Mouse (Mus musculus): ENCODE results near the gene Neu3. TPM values are rescaled to one million over a fixed set of nuclear protein-coding genes. Genes with fewer than 3 reads are reported as not detected.

Gene Neu3
- total and polyA plus RNA-seq, 3 experiments = 3.1 to 3.5 TPM; not detected in 1

DNA sequence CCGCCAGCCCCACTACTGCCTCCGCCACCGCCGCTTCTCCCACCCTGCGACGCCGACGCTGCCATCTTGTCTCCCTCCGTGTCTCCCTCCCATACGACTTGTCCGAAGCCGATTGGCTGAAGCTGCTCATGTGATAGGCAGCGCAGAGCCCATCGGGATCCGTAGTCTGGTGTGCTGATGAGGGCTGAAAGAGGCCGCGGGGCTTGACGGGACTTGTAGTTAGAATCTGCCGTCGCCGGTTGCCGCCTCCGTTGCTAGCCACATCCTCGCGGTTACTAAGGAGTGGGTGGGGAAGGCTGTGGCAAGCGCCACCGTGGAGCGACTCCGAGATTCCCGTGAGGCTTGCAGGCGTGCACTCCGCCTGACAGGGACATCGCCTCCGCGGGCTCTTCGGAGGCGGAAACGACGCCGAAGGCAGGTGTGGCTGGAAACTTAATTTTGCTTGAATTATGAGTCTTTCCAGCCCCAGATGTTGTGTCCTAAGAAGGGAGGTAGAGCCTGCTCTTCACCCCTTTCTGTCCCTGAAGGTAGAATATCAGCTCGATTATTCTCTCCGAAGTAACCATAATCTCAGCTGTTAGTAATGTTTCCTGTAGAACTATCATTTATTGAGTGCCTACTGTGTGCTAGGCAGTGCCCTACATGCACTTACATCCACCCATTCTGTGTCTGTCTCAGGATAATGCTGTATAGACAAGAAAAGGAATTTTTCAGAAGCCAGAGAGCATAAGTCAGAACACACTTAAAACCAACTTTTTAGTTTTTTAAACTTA, 30.8 kb upstream of the Neu3 start, which contains the start of gene Xrra1 (continued):
- 0 out of 2 replicates have a peak, but pooled peaks have one; percentile 61 for TF ChIP-seq ELF1 (IDR thresholded peaks at IDR 0.05; ENCODE audit: low read depth, low read length)
- peak; percentile 82; the same call in 1 of the 2 replicates for TF ChIP-seq ZMIZ1 (IDR thresholded peaks at IDR 0.05; ENCODE audit: low read depth, low read length)
- no peak for TF ChIP-seq ZC3H11A (IDR thresholded peaks at IDR 0.05; ENCODE audit: low read depth, low read length)
- no peak for TF ChIP-seq EP300 (IDR thresholded peaks at IDR 0.05; ENCODE audit: low read depth in 1 of 2, low read length in 2 of 2)
- 0 out of 2 replicates have a peak, but pooled peaks have one; percentile 21 for TF ChIP-seq MAZ (IDR thresholded peaks at IDR 0.05; ENCODE audit: low read depth, low read length)
- TF ChIP-seq CHD2 (IDR thresholded peaks at IDR 0.05; ENCODE audit: low read length) = no peak; the same call in 1 of the 2 replicates
- TF ChIP-seq MYB (IDR thresholded peaks at IDR 0.05; ENCODE audit: low read depth, low read length) = no peak
- no peak for TF ChIP-seq CTCF (IDR thresholded peaks at IDR 0.05 in 2 of 3, conservative IDR thresholded peaks at IDR 0.05 in 1 of 3; ENCODE audit: control insufficient read depth in 1 of 3, insufficient read depth in 1 of 3, low read depth in 2 of 3, low read length in 3 of 3, poor library complexity in 1 of 3, severe bottlenecking in 1 of 3)
- TF ChIP-seq MAX (IDR thresholded peaks at IDR 0.05; ENCODE audit: low read length) = peak; percentile 61
- TF ChIP-seq RAD21 (IDR thresholded peaks at IDR 0.05; ENCODE audit: low read depth, low read length) = no peak
- no peak for TF ChIP-seq JUND (IDR thresholded peaks at IDR 0.05; ENCODE audit: low read depth, low read length)
- no peak for TF ChIP-seq E2F4 (IDR thresholded peaks at IDR 0.05; ENCODE audit: borderline replicate concordance, low read depth, low read length)
- TF ChIP-seq KAT2A (conservative IDR thresholded peaks at IDR 0.05; ENCODE audit: low read depth, low read length) = peak; percentile 94
- TF ChIP-seq MYC (IDR thresholded peaks at IDR 0.05; ENCODE audit: low read depth, low read length) = peak; percentile 75
- TF ChIP-seq POLR2AphosphoS5 (IDR thresholded peaks at IDR 0.05; ENCODE audit: borderline replicate concordance, low read depth, low read length) = no peak
- peak; percentile 42 to 89; a peak in 2 of 4 replicates for TF ChIP-seq POLR2A (IDR thresholded peaks at IDR 0.05; ENCODE audit: control insufficient read depth in 1 of 2, insufficient read depth in 1 of 2, low read depth in 1 of 2, low read length in 2 of 2, poor library complexity in 1 of 2)
- TF ChIP-seq GATA1 (IDR thresholded peaks at IDR 0.05; ENCODE audit: low read depth, low read length) = no peak
- TF ChIP-seq HCFC1 (IDR thresholded peaks at IDR 0.05; ENCODE audit: low read depth, low read length) = peak; percentile 100
- no peak for TF ChIP-seq CHD1 (IDR thresholded peaks at IDR 0.05; ENCODE audit: low read depth, low read length)
- TF ChIP-seq ZNF384 (IDR thresholded peaks at IDR 0.05; ENCODE audit: low read depth, low read length) = no peak

DNA sequence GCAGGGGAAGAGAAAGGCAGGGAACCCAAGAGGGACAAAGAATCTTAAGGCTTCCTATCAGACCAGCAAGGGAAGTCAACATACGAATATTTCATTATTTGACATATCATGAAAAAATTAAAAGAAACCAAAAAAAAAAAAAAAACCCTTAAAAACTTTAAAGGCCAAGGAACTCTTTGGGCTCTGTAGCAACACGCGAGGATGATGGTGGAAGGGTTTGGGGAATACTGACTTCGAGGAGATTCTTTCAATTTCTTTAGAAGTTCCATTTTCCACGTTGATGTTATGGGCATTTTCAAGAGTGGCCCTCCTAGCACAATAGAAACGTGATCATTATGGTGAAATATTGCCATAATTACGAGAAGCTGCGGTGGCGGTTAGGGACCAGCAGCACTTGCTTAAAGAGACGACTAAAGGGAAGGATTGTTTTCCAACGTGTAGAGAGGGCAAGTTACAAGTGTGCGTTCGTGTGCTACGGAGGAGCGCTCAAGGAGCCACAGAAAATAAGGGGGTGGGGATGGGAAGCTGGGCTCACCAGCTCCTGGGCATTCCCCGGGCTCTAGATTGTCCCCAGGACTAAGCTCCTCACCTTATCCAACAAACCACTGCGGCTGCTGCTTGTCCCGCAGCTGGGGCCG, 30.1 kb upstream of the Neu3 start:
- no peaks in the 10 kb centered on the region for H3K9me3 ChIP-seq (replicated peaks; ENCODE audit: insufficient read depth, low read length)
- H3K36me3 ChIP-seq (ENCODE audit: control insufficient read depth in 1 of 2, insufficient read depth in 2 of 2, low read length in 2 of 2) = peaks cover 13 to 18% of the 10 kb centered on the region in 2 experiments
- H3K9ac ChIP-seq (ENCODE audit: control insufficient read depth, low read depth, low read length, poor library complexity, severe bottlenecking) = peak overlapping the region; percentile 97
- H3K4me1 ChIP-seq (ENCODE audit: control insufficient read depth in 1 of 2, insufficient read depth in 2 of 2, low read length in 2 of 2) = peaks cover 12 to 14% of the 10 kb centered on the region in 2 experiments
- DNase-seq (ENCODE audit: low read depth, low spot score) = no peak
- peaks cover 31% of the 10 kb centered on the region for H3K79me2 ChIP-seq (ENCODE audit: control insufficient read depth, insufficient read depth, low read length, poor library complexity)
- 0 out of 2 replicates have a peak, but pooled peaks have one; percentile 42 for TF ChIP-seq MAX (IDR thresholded peaks at IDR 0.05; ENCODE audit: low read length)
- TF ChIP-seq MYC (IDR thresholded peaks at IDR 0.05; ENCODE audit: low read depth, low read length) = no peak
- peak; percentile 97; the same call in 1 of the 2 replicates for TF ChIP-seq CHD1 (IDR thresholded peaks at IDR 0.05; ENCODE audit: low read depth, low read length)
- peak overlapping the region; percentile 88 to 95 for H3K4me3 ChIP-seq (ENCODE audit: control insufficient read depth in 1 of 2, insufficient read depth in 1 of 2, low read depth in 2 of 2, low read length in 2 of 2)
- H3K27me3 ChIP-seq (ENCODE audit: control insufficient read depth in 1 of 2, insufficient read depth in 2 of 2, low read length in 2 of 2) = no peaks in the 10 kb centered on the region
- H3K27ac ChIP-seq (ENCODE audit: control insufficient read depth, low read depth, low read length) = peak overlapping the region; percentile 65
